Mouse (Mus musculus) liver, adult 2 months (tissue): ENCODE results near the gene Ctbp2. TPM values are rescaled to one million over a fixed set of nuclear protein-coding genes. Genes with fewer than 3 reads are reported as not detected.

Experiments used
- DNase-seq: peaks from one replicate; pipeline ENCODE4 v3.0.0-alpha.2; 2011; ENCODE audit warnings: low read depth, low spot score; ENCODE audit errors: extremely low read depth
- H3K27ac ChIP-seq: fragments of 200-500 bp; replicated peaks from 2 replicates; pipeline ENCODE4 v1.5.1; 2012; ENCODE audit warnings: low read depth, mild to moderate bottlenecking, control low read depth, inconsistent platforms, low read length; ENCODE audit not compliant: insufficient read depth
- H3K27me3 ChIP-seq: fragments of 200-500 bp; 2 replicates; pipeline ENCODE4 v1.6.1; 2012; ENCODE audit warnings: mild to moderate bottlenecking, moderate library complexity, low read length, inconsistent platforms; ENCODE audit not compliant: control insufficient read depth, insufficient read depth
- H3K36me3 ChIP-seq: fragments of 200-500 bp; 2 replicates; pipeline ENCODE4 v1.6.1; 2012; ENCODE audit warnings: low read length, inconsistent platforms; ENCODE audit not compliant: control insufficient read depth, insufficient read depth
- H3K4me1 ChIP-seq: fragments of 200-500 bp; 2 replicates; pipeline ENCODE4 v1.6.1; 2011; ENCODE audit warnings: low read length; ENCODE audit not compliant: control insufficient read depth, insufficient read depth
- H3K4me3 ChIP-seq: fragments of 200-500 bp; 2 replicates; pipeline ENCODE4 v1.5.1; 2011; ENCODE audit warnings: low read depth, mild to moderate bottlenecking, control low read depth, low read length, moderate library complexity; ENCODE audit not compliant: insufficient read depth
- H3K79me2 ChIP-seq: fragments of 200-500 bp; 2 replicates; pipeline ENCODE4 v1.6.1; 2012; ENCODE audit warnings: inconsistent platforms, mild to moderate bottlenecking, low read length, moderate library complexity; ENCODE audit not compliant: control insufficient read depth, insufficient read depth
- H3K9ac ChIP-seq: fragments of 200-500 bp; 2 replicates; pipeline ENCODE4 v1.6.1; 2012; ENCODE audit warnings: low read depth, mild to moderate bottlenecking, control low read depth, inconsistent platforms, low read length
- CTCF ChIP-seq: fragments of 200-500 bp; IDR thresholded peaks from 2 replicates; pipeline ENCODE4 v1.5.1; 2011; ENCODE audit warnings: low read depth, low read length, control low read depth
- POLR2A ChIP-seq: fragments of 200-500 bp; IDR thresholded peaks from 2 replicates; pipeline ENCODE4 v1.6.1; 2011; ENCODE audit warnings: low read length, control low read depth; ENCODE audit not compliant: insufficient read depth; ENCODE audit errors: extremely low read depth
- WGBS: fragments of 180-500 bp; shearing (Covaris S2); methylation state at CpG from one replicate; pipeline ENCODE4 v1.1.7; 2018; 5-methylcytosine and 5-hydroxymethylcytosine counted together
- polyA plus RNA-seq: library from polyadenylated mRNA; depleted of rRNA; stranded (reverse); fragments of >200 nt; gene quantifications from 2 replicates; pipeline ENCODE4 v1.2.3, GENCODE M21; 2012
- total RNA-seq: library from RNA; depleted of rRNA; stranded (reverse); fragments of >200 nt; gene quantifications from 2 replicates; pipeline ENCODE4 v1.2.3, GENCODE M21; 2014

Gene Ctbp2
- total and polyA plus RNA-seq, 2 experiments, result 2.2 to 3.8 TPM

- H3K9ac ChIP-seq, result no peak overlapping the region
- no peak overlapping the region for H3K27ac ChIP-seq
- no peaks in the 10 kb centered on the region; the same call in 1 of the 2 replicates for H3K27me3 ChIP-seq
- no peak for DNase-seq
- WGBS, result 70% methylated on average over 2 of the region's 2 CpGs
- H3K4me3 ChIP-seq, result no peak overlapping the region
- no peaks in the 10 kb centered on the region for H3K36me3 ChIP-seq
- H3K79me2 ChIP-seq, result no peaks in the 10 kb centered on the region
- H3K4me1 ChIP-seq, result no peaks in the 10 kb centered on the region; the same call in 1 of the 2 replicates
- no peak for TF ChIP-seq CTCF
- no peak for TF ChIP-seq POLR2A
These were observed 38.0 kb upstream of the Ctbp2 start for GRCm38 (mm10) chr7:133162131-133162530.

DNA sequence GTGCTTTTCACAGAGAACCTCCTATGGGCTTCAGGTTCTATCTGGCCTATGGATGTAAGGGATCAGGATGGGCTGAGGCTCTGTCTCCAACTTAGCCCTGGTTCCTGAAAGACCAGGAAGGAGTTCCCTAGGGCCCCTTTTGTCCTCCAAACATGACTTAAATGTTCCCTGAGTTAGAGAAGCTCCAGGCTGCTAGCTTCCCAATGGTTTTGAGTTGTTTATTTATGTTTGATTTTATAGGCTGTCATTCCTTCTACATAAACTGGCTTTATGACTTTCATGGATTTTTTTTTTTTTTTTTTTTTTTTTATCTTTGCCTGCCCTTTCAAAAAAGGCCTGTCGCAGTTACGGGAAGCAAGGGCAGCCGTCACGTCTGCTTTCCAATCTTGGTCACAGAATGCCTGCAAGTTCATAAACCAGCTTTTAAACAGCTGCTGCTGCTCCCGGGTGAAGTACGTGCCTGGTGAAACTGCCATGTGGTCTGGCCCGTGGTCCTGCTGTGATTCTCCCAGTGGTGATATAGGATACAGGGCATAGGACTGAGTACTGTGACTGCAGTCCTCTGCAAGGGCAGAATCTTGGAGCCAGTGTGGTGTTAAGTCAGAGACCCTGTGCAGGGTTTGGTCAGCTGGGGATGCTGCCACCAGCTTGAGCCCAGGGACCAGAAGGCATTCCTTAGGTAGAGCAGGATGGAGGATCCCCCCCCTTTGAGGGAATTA, 37.4 kb upstream of the Ctbp2 start:
- Histone ChIP-seq H3K36me3 (no peaks in the 10 kb centered on the region), H3K4me1 (no peaks in the 10 kb centered on the region; the same call in 1 of the 2 replicates), H3K27me3 (no peaks in the 10 kb centered on the region; the same call in 1 of the 2 replicates), H3K27ac (no peak overlapping the region), H3K79me2 (no peaks in the 10 kb centered on the region), H3K9ac (no peak overlapping the region), H3K4me3 (no peak overlapping the region)
- TF ChIP-seq POLR2A (no peak), CTCF (no peak)
- WGBS, result 83% methylated on average over 7 of the region's 7 CpGs
- no peak for DNase-seq

GRCm38 (mm10) chr7:133159519-133159918, 35.4 kb upstream of the Ctbp2 start:
- WGBS, result 87% methylated on average over 3 of the region's 3 CpGs
- TF ChIP-seq CTCF (no peak), POLR2A (no peak)
- H3K27ac ChIP-seq, result no peak overlapping the region
- no peaks in the 10 kb centered on the region for H3K36me3 ChIP-seq
- no peak overlapping the region for H3K4me3 ChIP-seq
- H3K79me2 ChIP-seq, result no peaks in the 10 kb centered on the region
- H3K9ac ChIP-seq, result no peak overlapping the region
- no peaks in the 10 kb centered on the region; the same call in 1 of the 2 replicates for H3K27me3 ChIP-seq
- no peaks in the 10 kb centered on the region; the same call in 1 of the 2 replicates for H3K4me1 ChIP-seq
- DNase-seq, result no peak

GRCm38 (mm10) chr7:133155621-133156020, 31.5 kb upstream of the Ctbp2 start:
- Histone ChIP-seq H3K4me1 (no peaks in the 10 kb centered on the region), H3K79me2 (no peaks in the 10 kb centered on the region), H3K27me3 (no peaks in the 10 kb centered on the region), H3K27ac (no peak overlapping the region), H3K36me3 (no peaks in the 10 kb centered on the region), H3K4me3 (no peak overlapping the region), H3K9ac (no peak overlapping the region)
- no peak for DNase-seq
- 87% methylated on average over 12 of the region's 12 CpGs for WGBS
- TF ChIP-seq CTCF, result no peak
- no peak for TF ChIP-seq POLR2A

DNA sequence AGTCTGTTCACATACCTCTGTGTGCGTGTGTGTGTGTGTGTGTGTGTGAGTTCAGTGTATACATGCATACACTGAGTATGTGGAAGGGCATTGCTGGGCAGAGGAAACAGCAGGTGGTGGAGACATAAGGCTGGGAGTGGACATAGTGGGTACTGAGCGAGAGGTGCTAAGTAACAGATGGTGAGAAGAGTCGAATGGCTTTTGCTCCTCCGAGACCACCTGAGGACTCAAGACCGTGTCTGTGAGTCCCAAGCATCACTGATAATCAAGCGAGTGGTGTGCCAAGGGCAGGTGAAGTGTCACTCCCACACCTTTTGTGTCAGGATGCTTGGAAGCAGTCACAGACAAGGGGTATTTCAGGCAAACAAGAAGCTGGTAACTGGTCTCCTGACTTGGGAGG, 30.7 kb upstream of the Ctbp2 start:
- Histone ChIP-seq H3K27me3 (no peaks in the 10 kb centered on the region), H3K4me3 (no peak overlapping the region), H3K27ac (no peak overlapping the region), H3K9ac (no peak overlapping the region), H3K79me2 (no peaks in the 10 kb centered on the region), H3K36me3 (no peaks in the 10 kb centered on the region), H3K4me1 (no peaks in the 10 kb centered on the region)
- 86% methylated on average over 6 of the region's 6 CpGs for WGBS
- no peak for DNase-seq
- TF ChIP-seq CTCF (no peak), POLR2A (no peak)

GRCm38 (mm10) chr7:133139689-133140336, 15.7 kb upstream of the Ctbp2 start:
- H3K27ac ChIP-seq, result no peak overlapping the region
- H3K27me3 ChIP-seq, result no peaks in the 10 kb centered on the region
- no peaks in the 10 kb centered on the region for H3K36me3 ChIP-seq
- no peaks in the 10 kb centered on the region for H3K79me2 ChIP-seq
- no peak for DNase-seq
- H3K4me3 ChIP-seq, result no peak overlapping the region
- TF ChIP-seq CTCF, result no peak
- TF ChIP-seq POLR2A, result no peak
- H3K9ac ChIP-seq, result no peak overlapping the region
- WGBS, result 81% methylated on average over 8 of the region's 8 CpGs
- H3K4me1 ChIP-seq, result no peaks in the 10 kb centered on the region
